Mouse (Mus musculus): ENCODE results near the gene Xpo6.

Gene Xpo6

GRCm38 (mm10) chr7:126083341-126083979, 116.8 kb downstream of the Xpo6 start:
- in situ Hi-C loops (cut with MboI; ENCODE audit: low sequenced_read_pairs): loop anchor here (10.0 kb wide), 1 partner anchor 339 kb away; no protein-coding TSS in a partner anchor

DNA sequence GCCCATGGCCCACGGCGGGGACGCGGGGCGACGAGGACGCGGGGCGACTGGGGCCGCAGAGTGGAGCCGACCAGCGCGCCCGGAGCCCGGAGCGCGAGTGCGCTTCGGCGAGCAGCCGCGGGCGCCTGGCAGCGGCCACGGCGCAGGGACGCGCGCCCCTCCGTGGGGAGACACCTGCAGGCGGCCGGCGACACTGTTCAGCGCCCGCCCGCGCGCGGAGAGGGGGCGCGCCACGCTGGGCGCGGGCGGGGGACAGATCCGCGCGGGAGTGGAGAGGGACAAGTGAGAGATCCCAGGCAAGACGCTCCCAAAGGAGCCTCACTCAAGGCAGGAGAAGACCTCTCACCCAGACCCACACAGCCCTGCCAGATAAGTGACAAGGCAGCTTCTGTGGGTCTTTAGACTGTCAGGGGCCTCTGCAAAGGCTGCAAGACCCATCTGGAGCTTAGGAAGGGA, 118.0 kb downstream of the Xpo6 start, which contains the start of gene Gsg1l:
TSS of gene Gsg1l (minus strand) at position 126 of the 456 bp plus-strand sequence.
- in situ Hi-C loops (cut with MboI; ENCODE audit: low sequenced_read_pairs): loop anchor here (10.0 kb wide), 1 partner anchor 338 kb away; no protein-coding TSS in a partner anchor

GRCm38 (mm10) chr7:126081727-126082285, 118.5 kb downstream of the Xpo6 start:
- in situ Hi-C loops (cut with MboI; ENCODE audit: low sequenced_read_pairs): loop anchor here (10.0 kb wide), 1 partner anchor 337 kb away; no protein-coding TSS in a partner anchor

DNA sequence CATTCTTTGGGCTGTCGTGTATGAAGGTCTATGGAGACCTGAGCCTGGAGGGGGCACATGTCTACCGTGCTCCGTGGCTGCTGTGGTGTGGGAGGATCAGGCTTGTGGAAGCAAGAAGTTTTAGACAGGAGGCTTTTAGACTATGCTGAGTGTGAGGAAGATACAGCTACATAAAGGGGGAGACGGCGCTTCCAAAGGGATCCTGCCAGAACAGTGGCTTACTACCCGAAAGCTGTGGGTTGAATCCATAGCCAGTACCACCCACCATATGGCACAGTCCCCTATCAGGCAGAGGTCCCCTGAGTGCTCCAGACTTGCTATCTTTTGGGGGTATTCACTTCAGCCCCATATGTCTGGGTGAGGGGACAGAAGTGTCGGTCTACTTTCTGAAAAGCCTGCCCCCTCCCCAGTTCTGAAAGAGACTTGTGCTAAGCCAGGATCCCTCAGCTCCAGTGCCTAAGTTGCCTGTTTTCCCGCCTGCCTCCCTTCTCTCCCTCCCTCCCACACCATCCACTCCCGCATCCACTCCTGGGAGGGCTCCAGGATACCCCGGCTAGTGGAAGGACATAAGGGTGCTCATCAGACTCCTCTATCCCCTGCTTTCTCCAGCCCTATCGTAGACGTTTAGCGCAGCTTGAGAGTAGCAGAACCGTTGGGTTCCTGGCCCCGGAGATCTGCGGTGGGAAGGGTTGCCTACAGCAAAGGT, 119.2 kb downstream of the Xpo6 start:
- in situ Hi-C loops (cut with MboI; ENCODE audit: low sequenced_read_pairs): loop anchor here (10.0 kb wide), 1 partner anchor 336 kb away; no protein-coding TSS in a partner anchor

- in situ Hi-C loops (cut with MboI; ENCODE audit: low sequenced_read_pairs): no loop called here
Observed at GRCm38 (mm10) chr7:126076935-126077334, 123.4 kb downstream of the Xpo6 start.

GRCm38 (mm10) chr7:126075058-126075457, 125.2 kb downstream of the Xpo6 start:
- in situ Hi-C loops (cut with MboI; ENCODE audit: low sequenced_read_pairs): no loop called here

DNA sequence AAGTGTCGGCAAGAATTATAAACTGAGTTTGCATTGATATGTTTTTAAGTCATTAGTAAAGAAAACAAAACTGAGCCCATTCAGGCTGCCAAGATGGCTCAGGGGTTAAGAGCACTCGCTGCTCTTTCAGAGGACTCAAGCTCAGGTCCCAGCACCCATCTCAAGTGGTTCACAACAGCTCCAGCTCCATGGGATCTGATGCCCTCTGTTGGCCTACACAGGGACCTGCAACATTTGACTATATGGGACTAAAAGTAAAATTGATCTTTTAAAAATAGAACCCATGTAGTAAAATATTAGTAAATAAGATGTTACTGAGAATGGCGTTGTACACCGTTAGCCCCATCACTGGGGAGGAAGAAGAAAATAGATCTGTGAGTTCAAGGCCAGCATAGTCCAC, 130.0 kb downstream of the Xpo6 start:
- in situ Hi-C loops (cut with MboI; ENCODE audit: low sequenced_read_pairs): no loop called here

GRCm38 (mm10) chr7:126066777-126067176, 133.5 kb downstream of the Xpo6 start:
- in situ Hi-C loops (cut with MboI; ENCODE audit: low sequenced_read_pairs): no loop called here

- in situ Hi-C loops (cut with MboI; ENCODE audit: low sequenced_read_pairs): no loop called here
Observed at GRCm38 (mm10) chr7:126065243-126065876, 134.9 kb downstream of the Xpo6 start.

DNA sequence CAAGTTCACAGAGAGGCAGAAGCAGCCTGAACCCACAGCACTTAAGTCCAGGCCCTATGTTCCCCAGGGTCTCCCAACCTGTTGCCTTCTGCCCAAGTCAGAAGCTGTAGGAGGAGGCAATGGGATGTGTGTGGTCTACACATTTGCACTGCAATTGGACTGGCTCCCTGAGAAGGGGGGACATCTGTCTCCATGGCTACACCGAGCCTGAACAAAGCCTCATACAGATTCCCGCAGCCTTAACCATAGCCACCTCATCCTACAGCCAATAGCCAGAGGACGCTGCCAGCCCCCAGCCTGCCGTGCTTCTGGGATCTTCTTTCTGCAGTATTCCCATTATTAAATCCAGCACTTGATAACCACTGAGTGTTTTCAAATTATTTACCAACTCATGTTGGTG, 138.1 kb downstream of the Xpo6 start:
- in situ Hi-C loops (cut with MboI; ENCODE audit: low sequenced_read_pairs): no loop called here

DNA sequence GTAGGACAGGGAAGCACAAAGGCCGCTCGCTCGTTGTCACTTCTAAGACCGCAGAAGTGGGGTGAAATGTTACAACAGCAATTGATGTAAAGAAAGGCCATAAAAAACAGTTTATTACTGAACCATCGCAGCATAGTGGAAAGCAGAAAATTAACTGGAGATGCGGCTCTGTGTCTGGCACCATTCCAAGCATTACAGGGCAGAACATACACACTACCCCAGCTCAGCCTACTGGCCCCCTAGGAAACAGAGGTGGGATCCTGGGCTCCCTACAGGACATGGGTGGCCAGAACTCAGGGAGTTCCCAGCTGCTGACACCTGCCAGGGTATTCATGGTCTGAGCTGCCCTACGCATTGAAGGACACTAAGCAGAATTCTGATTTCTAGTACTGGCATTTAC, 141.4 kb downstream of the Xpo6 start:
- in situ Hi-C loops (cut with MboI; ENCODE audit: low sequenced_read_pairs): no loop called here

GRCm38 (mm10) chr7:126057332-126057914, 142.9 kb downstream of the Xpo6 start:
- in situ Hi-C loops (cut with MboI; ENCODE audit: low sequenced_read_pairs): no loop called here

DNA sequence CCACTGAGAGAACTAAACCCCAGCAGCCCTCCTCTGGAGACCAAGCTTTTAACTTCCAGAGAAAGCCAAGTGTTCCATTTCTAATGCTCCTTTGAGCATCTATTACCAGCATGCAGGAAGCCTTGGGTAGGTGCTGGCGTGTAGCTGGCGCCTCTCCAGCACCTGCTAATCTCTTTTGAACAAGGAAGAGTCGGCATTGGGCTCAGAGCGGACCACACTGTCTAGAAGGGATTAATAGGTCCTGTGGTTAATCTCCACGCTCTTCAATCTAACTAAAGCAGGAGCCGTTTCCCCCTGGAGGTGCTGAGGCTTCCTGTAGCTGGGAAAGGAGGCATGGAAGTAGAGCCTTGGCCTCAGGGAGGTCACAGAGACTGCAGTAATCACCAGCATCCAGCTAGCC, 145.7 kb downstream of the Xpo6 start:
- in situ Hi-C loops (cut with MboI; ENCODE audit: low sequenced_read_pairs): no loop called here

GRCm38 (mm10) chr7:126053618-126054017, 146.7 kb downstream of the Xpo6 start:
- in situ Hi-C loops (cut with MboI; ENCODE audit: low sequenced_read_pairs): no loop called here

DNA sequence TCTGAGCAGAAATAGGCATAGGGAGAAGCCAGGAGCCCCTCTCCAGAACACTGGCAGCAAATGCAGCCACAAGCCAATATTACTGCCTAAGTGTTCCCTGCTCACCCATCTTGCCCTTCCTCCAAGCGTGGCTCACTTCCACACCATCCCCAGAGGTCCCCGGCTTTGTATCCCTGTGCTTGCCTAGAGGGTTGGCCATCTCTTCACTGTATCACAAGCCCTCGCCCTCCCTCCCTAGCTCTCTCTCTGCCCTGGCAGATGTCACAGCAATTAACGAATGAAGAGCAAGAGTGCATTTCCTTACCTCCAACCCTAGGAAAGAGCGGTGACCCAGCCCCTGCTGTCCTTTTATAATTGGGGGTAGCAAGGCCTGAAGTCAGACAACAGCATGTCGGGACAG, 148.4 kb downstream of the Xpo6 start:
- in situ Hi-C loops (cut with MboI; ENCODE audit: low sequenced_read_pairs): no loop called here
